Mouse (Mus musculus): ENCODE data around the gene Metrn.

- TF ChIP-seq POLR2A (IDR thresholded peaks at IDR 0.05; ENCODE audit: insufficient read length, low read depth) (no peak), USF1 (IDR thresholded peaks at IDR 0.05; ENCODE audit: low read depth) (no peak), MYOD1 (IDR thresholded peaks at IDR 0.05; ENCODE audit: control insufficient read depth in 1 of 3, insufficient read length in 2 of 3, low read depth in 2 of 3) (no peak), E2F4 (IDR thresholded peaks at IDR 0.05; ENCODE audit: insufficient read depth) (no peak), POLR2AphosphoS2 (IDR thresholded peaks at IDR 0.05; ENCODE audit: insufficient read length, low read depth) (no peak), TCF12 (IDR thresholded peaks at IDR 0.05; ENCODE audit: insufficient read depth, poor library complexity, severe bottlenecking) (no peak)
Observed at GRCm38 (mm10) chr17:25755086-25755485, 41.9 kb downstream of the Metrn start.
